Mouse (Mus musculus) heart, adult 2 months (tissue): Measurements from ENCODE around the gene Vwf. TPM values are rescaled to one million over a fixed set of nuclear protein-coding genes. Genes with fewer than 3 reads are reported as not detected.
A peak's percentile ranks its signal among the peaks of the same experiment; 100 is the strongest.

ENCODE experiments used
- DNase-seq, 2 experiments: peaks; one replicate each; pipeline ENCODE4 v3.0.0; 2021
- H3K27ac ChIP-seq: fragments of 200-600 bp; 2 replicates; pipeline ENCODE4 v1.8.1; 2022
- H3K27me3 ChIP-seq: fragments of 200-500 bp; 2 replicates; pipeline ENCODE4 v1.6.1; 2012; ENCODE audit warnings: mild to moderate bottlenecking, low read length, inconsistent platforms, mixed read lengths; ENCODE audit not compliant: control insufficient read depth, insufficient read depth
- H3K36me3 ChIP-seq: fragments of 200-500 bp; 2 replicates; pipeline ENCODE4 v1.6.1; 2012; ENCODE audit warnings: low read length, inconsistent platforms; ENCODE audit not compliant: control insufficient read depth, insufficient read depth
- H3K4me1 ChIP-seq: fragments of 200-500 bp; 2 replicates; pipeline ENCODE4 v1.6.1; 2011; ENCODE audit warnings: low read length; ENCODE audit not compliant: control insufficient read depth, insufficient read depth
- H3K4me3 ChIP-seq: fragments of 200-600 bp; 2 replicates; pipeline ENCODE4 v1.8.1; 2022
- H3K79me2 ChIP-seq: fragments of 200-500 bp; replicated peaks from 2 replicates; pipeline ENCODE4 v1.6.1; 2012; ENCODE audit warnings: mild to moderate bottlenecking, inconsistent platforms, low read length, moderate library complexity, mixed read lengths; ENCODE audit not compliant: control insufficient read depth, insufficient read depth
- H3K9ac ChIP-seq: fragments of 200-500 bp; 2 replicates; pipeline ENCODE4 v1.6.1; 2012; ENCODE audit warnings: low read depth, mild to moderate bottlenecking, control low read depth, inconsistent platforms, low read length, mixed read lengths
- CTCF ChIP-seq: fragments of 200-600 bp; IDR thresholded peaks from 2 replicates; pipeline ENCODE4 v1.8.1; 2022; ENCODE audit warnings: antibody characterized with exemption, mild to moderate bottlenecking, moderate library complexity
- EP300 ChIP-seq: fragments of 200-500 bp; IDR thresholded peaks from 2 replicates; pipeline ENCODE4 v1.6.1; 2011; ENCODE audit warnings: low read depth, low read length, control low read depth; ENCODE audit not compliant: insufficient read depth
- POLR2A ChIP-seq: fragments of 200-500 bp; IDR thresholded peaks from 2 replicates; pipeline ENCODE4 v1.6.1; 2011; ENCODE audit warnings: mild to moderate bottlenecking, low read depth, low read length, control low read depth; ENCODE audit not compliant: insufficient read depth
- WGBS: fragments of 180-500 bp; shearing (Covaris S2); methylation state at CpG from one replicate; pipeline ENCODE4 v1.1.7; 2018; 5-methylcytosine and 5-hydroxymethylcytosine counted together
- intact Hi-C: fragments of 180-260 bp; cut with DNase I; formaldehyde crosslinking; loops from one replicate; pipeline ENCODE4 v1.15.1; 2025
- polyA plus RNA-seq: library from polyadenylated mRNA; depleted of rRNA; stranded (reverse); fragments of >200 nt; gene quantifications from 2 replicates; pipeline ENCODE4 v1.2.3, GENCODE M21; 2012
- total RNA-seq, 2 experiments: library from RNA; stranded (reverse); gene quantifications; 2 replicates each; pipeline ENCODE4 v1.2.3; 2021

The Vwf gene
- total and polyA plus RNA-seq, 3 experiments, result 95.8 to 99.8 (median 95.9) TPM

GRCm38 (mm10) chr6:125526066-125526465 lies 20.5 kb upstream of the Vwf start:
- WGBS, result 74% methylated on average over 3 of the region's 3 CpGs
- H3K4me1 ChIP-seq, result peaks cover 13% of the 10 kb centered on the region
- no peak overlapping the region for H3K27ac ChIP-seq
- no peak overlapping the region for H3K4me3 ChIP-seq
- no peak overlapping the region for H3K9ac ChIP-seq
- DNase-seq, result no peak
- TF ChIP-seq POLR2A (no peak), CTCF (no peak), EP300 (no peak)
- H3K27me3 ChIP-seq, result no peaks in the 10 kb centered on the region
- H3K79me2 ChIP-seq, result no peaks in the 10 kb centered on the region
- H3K36me3 ChIP-seq, result no peaks in the 10 kb centered on the region
- intact Hi-C loops, result no loop called here

DNA sequence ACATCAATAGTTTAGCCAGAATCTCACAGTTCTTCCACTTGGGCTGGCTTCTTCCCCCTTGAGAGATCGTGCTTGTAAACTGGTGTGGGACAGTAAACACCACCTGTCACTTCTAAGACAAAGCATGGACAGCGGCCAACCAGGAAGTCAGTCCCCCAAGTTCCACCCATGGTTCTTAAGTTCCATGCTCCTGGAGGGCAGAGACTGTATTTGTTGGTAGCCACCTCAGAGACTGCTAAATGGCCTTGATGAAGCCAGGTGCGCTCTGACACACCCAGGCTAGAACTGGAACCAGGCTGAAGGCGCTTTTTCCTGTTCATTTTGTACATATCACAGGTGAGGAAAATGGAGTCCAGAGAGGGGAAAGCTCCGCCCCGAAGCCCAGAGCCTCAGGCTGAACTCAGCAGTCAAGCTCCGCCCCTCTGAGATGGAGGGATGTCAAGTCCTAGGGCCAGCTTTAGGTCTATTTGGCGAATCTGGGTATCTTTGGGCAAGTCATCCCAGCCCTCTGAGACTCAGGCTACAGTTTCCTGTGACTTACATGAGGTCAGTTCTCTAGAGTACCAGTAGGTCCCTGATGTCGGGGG lies 17.9 kb upstream of the Vwf start:
- 73% methylated on average over 9 of the region's 9 CpGs for WGBS
- Histone ChIP-seq H3K27ac (no peak overlapping the region), H3K9ac (no peak overlapping the region), H3K79me2 (no peaks in the 10 kb centered on the region), H3K4me3 (no peak overlapping the region), H3K4me1 (peaks cover 19% of the 10 kb centered on the region), H3K27me3 (no peaks in the 10 kb centered on the region), H3K36me3 (no peaks in the 10 kb centered on the region)
- intact Hi-C loops, result loop anchor here (1.0 to 2.0 kb wide), 2 partner anchors 72 to 110 kb away; no protein-coding TSS in a partner anchor
- DNase-seq, result peak in 1 of 2 experiments; percentile 23
- TF ChIP-seq EP300, result no peak
- no peak for TF ChIP-seq POLR2A
- no peak for TF ChIP-seq CTCF

- Histone ChIP-seq H3K9ac (no peak overlapping the region), H3K36me3 (no peaks in the 10 kb centered on the region), H3K4me1 (peaks cover 19% of the 10 kb centered on the region), H3K27ac (peak overlapping the region; percentile 57), H3K4me3 (no peak overlapping the region), H3K79me2 (no peaks in the 10 kb centered on the region), H3K27me3 (no peaks in the 10 kb centered on the region)
- WGBS, result 50% methylated on average over 5 of the region's 5 CpGs
- intact Hi-C loops, result loop anchor here (1.0 to 2.0 kb wide), 2 partner anchors 71 to 111 kb away; no protein-coding TSS in a partner anchor
- DNase-seq, result peak; percentile 67 to 75
- TF ChIP-seq POLR2A (0 out of 2 replicates have a peak, but pooled peaks have one; percentile 39), CTCF (peak; percentile 68), EP300 (peak; percentile 64)
Measured at GRCm38 (mm10) chr6:125529479-125529878, 17.1 kb upstream of the Vwf start.

- H3K27ac ChIP-seq, result no peak overlapping the region
- H3K27me3 ChIP-seq, result no peaks in the 10 kb centered on the region
- intact Hi-C loops, result no loop called here
- WGBS, result 58% methylated on average over 11 of the region's 11 CpGs
- peak in 1 of 2 experiments; percentile 7 for DNase-seq
- no peaks in the 10 kb centered on the region for H3K79me2 ChIP-seq
- H3K9ac ChIP-seq, result no peak overlapping the region
- TF ChIP-seq POLR2A (no peak), CTCF (no peak), EP300 (0 out of 2 replicates have a peak, but pooled peaks have one; percentile 40)
- H3K4me1 ChIP-seq, result peaks cover 16% of the 10 kb centered on the region
- H3K4me3 ChIP-seq, result no peak overlapping the region
- H3K36me3 ChIP-seq, result no peaks in the 10 kb centered on the region
Measured at GRCm38 (mm10) chr6:125533104-125533650, 13.4 kb upstream of the Vwf start.

DNA sequence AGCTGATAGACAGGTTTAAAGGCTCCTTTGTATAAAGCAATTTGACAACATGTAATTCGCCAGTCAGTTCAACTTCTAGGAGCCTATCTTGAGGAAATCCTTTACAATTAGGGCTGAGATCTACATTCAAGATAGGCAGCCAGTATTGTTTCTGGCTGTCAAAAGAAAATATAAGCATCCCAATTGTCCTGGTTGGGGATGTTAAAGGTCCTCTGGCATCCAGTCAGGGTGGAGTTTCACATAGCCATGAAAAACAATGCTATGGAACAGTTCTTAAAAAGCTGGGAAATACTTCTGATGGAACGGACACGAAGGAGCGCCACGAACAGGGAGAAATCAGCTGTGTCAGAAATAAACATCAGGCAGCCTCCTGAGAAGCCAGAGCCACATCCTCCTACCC lies 11.6 kb upstream of the Vwf start:
- H3K4me3 ChIP-seq, result no peak overlapping the region
- 58% methylated on average over 5 of the region's 5 CpGs for WGBS
- peak in 1 of 2 experiments; percentile 20 for DNase-seq
- TF ChIP-seq EP300 (no peak), POLR2A (no peak), CTCF (no peak)
- H3K36me3 ChIP-seq, result no peaks in the 10 kb centered on the region
- peaks cover 7% of the 10 kb centered on the region for H3K4me1 ChIP-seq
- no peaks in the 10 kb centered on the region for H3K27me3 ChIP-seq
- no peaks in the 10 kb centered on the region for H3K79me2 ChIP-seq
- no peak overlapping the region for H3K27ac ChIP-seq
- H3K9ac ChIP-seq, result no peak overlapping the region
- intact Hi-C loops, result loop anchor here (2.0 kb wide), 1 partner anchor 18 kb away; no protein-coding TSS in a partner anchor

DNA sequence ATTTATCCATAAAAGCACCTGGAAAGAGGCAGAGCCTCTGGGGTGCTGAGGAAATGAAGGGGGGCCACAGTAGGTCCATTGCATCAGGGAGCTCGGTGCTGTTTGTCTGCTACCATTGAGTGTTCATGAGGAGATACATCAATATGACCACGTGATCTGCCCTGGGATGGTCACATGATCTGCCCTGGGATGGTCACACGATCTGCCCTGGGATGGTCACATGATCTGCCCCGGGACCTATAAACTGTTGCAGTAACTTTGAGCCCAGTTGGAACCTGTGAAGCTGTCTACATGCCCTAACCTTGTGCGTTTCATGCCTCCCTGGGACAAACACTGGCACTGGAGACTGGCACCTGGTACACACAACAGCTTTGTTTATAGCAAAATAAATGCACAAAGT lies 8.1 kb upstream of the Vwf start:
- intact Hi-C loops, result no loop called here
- H3K36me3 ChIP-seq, result no peaks in the 10 kb centered on the region
- H3K79me2 ChIP-seq, result no peaks in the 10 kb centered on the region
- no peak overlapping the region for H3K4me3 ChIP-seq
- H3K9ac ChIP-seq, result no peak overlapping the region
- H3K4me1 ChIP-seq, result peaks cover under 1% of the 10 kb centered on the region
- no peaks in the 10 kb centered on the region for H3K27me3 ChIP-seq
- H3K27ac ChIP-seq, result no peak overlapping the region
- TF ChIP-seq EP300 (no peak), POLR2A (no peak), CTCF (no peak)
- 80% methylated on average over 5 of the region's 5 CpGs for WGBS
- no peak for DNase-seq
